Mouse (Mus musculus): ENCODE data around the gene Ptprr.
A peak's percentile ranks its signal among the peaks of the same experiment; 100 is the strongest.

Gene Ptprr

DNA sequence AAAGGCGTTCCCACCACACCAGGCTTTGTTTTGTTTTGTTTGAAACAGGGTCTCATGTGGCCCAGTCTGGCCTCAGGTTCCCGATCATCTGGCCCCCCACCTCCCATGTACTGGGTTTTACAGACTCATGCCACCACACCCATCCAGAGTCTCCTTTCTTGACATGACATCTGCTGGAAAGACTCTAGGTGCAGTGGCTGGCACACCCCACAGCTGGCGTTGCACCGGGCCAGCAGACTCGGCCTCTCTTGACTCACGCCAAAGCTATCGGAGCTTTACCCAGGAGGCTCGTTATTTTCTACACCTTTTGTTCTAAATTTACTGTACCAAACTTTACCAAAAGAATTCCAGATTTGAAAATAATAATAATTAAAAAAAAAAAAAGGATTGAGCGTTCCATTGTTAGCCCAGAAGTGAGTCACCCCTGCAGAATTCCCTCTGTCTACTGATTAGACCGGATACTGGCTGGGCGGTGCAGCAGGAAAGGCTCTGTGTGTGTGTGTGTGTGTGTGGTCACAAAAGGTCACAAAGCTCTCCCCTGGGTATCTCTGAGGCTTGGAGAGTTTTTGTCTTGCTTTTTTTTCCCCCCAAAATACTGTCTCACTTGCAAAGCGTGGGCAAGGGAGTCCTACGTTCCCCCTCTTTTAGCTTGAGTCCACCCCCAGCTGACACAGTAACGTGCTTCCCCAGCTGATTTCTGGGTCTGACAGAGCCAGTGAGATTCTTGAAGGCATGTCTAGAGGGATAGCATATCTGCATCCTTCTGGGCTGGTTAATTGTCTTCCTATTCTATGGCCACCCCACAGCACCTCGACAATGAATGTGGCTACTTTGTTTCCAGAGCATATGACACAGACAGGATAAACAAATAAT, 248.8 kb downstream of the Ptprr start:
- peak; percentile 43 for DNase-seq (ENCODE audit: low read depth, low spot score)

DNA sequence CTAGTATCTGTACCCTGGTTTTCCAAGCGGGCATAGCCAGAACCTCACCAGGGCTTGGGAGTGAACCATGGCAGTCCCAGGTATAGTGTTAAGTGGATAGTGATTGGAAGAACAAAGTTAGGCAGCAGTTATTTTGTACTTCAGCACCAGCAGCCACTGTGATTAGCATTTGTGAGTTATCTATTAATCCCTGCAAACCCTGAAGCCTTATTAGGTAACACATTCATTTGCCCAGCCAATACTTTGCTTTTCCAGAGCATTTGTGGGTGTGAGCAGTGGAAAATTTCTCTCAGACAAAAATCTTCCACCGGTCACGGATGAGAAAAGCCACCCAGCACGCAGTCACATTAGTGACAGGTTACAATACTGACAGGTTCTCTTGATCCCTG, 249.4 kb downstream of the Ptprr start:
- no peak for DNase-seq (ENCODE audit: low read depth, low spot score)

DNA sequence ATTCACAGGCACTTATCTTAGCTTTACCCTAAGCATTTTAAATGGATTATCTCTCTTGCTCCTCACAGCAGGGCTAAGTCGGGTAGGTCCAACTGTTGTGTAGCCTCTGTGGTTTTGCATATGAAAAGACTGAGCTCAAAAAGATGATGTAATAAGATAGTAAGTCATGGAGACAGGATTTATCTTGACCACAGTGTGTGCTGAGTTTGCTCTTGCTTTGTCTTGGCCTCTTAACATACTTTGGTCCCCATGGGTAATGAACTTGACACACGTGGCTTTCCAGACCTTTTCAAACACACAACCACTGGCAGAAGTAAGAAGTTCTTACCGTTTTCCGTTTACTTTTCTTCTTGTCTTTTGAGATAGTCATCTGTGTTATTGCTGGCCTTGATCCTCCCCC, 250.3 kb downstream of the Ptprr start:
- no peak for DNase-seq (ENCODE audit: low read depth, low spot score)

DNA sequence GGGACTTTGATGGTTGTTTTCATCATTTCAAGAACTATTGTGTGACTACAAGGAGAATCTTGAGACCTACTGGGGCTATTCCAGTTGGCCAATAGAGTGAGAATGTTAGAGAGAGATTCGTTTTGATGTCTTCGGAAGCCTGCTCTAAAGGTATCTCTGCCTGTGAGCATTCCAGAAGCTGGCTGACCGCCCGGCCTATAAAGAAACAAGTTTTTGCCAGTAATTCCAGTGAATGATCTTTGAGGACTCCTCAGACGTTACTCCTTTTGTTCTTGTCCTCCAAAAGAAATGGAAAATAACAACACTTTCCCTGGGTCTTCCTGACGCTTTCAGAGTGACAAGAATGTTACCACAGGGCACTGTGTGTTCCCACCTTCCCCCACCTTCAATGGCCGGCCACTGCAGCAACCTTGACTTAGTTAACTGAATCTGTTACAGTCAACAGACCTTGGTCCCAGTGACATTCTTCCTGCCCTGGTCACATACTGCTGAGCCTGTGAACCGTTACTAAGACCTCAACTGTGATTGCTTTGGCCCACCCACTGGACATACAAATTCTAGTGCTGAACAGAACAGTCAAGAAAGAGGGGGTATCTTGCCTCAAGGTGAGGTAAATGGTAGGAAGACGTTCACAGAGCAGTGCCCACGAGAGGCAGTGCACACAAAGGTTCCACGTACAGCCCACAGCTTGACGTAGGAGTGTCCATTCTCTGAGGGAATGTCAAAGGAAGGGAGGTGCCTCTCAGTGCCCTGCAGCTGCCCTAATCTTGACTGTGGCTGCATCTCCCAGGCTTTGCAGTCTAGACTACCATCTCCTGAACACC, 252.8 kb downstream of the Ptprr start:
- DNase-seq (ENCODE audit: low read depth, low spot score) = no peak

DNA sequence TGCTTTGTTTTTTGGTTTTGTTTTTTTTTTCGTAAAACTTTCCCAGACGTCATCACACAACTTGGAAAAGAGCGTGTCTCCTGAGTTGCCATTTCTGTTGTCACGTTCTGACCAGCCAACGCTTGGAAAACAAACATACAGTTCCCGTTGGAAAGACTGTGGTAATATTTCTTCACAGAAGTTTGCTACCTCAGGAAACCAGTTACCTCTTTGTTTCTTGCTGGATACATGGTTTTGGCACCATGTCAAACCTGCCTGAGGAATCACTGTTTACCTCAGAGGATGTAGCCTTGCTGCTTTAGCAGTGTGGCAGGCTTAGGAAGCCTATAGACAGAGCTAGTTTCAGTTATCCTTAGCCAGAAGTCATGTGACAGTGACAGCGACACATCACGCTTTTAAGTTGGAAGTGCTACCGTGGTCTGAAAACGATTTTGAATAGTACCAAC, 253.5 kb downstream of the Ptprr start:
- DNase-seq (ENCODE audit: low read depth, low spot score) = no peak

DNA sequence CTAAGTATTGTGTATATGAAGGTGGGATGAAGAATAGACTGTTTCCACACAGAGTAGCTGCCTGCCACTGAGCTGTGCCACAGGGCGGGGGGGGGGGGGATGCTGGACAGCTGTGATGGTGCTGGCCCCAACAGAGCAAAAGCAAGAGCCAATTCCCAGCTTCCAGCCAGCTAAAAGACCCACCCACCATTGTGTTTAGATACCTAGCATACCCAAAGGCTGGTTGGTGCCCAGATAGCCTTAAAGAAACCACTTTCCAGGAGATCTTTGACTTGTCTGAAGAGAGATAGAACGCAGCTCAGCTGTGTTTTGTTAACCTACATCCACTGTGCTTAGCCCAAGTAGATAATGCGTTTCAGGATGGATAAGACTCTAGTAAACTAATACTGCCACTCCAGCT, 254.1 kb downstream of the Ptprr start:
- no peak for DNase-seq (ENCODE audit: low read depth, low spot score)

DNA sequence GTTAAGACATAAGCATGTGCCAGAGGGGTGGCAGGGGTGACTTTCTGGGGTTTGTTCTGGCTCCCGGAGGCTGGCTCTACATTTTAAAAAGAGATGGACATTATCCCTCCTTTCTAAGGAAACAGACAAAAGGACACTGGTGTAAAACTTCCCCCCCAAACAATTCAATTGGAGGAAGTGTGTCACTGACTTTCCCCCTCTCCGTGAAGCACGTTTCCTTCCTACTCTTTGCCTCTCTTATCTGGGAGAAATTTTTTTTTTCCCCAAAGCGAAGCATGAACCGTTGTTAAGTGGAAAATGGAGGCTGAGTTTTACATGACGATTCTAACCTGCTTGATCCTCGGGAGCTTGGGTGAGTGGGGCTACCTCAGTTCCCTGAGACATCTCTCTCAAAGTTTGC, 257.3 kb downstream of the Ptprr start, which contains the start of gene Ptprb:
TSS of gene Ptprb (plus strand) at position 244 of the 400 bp plus-strand sequence.
- no peak for DNase-seq (ENCODE audit: low read depth, low spot score)

DNA sequence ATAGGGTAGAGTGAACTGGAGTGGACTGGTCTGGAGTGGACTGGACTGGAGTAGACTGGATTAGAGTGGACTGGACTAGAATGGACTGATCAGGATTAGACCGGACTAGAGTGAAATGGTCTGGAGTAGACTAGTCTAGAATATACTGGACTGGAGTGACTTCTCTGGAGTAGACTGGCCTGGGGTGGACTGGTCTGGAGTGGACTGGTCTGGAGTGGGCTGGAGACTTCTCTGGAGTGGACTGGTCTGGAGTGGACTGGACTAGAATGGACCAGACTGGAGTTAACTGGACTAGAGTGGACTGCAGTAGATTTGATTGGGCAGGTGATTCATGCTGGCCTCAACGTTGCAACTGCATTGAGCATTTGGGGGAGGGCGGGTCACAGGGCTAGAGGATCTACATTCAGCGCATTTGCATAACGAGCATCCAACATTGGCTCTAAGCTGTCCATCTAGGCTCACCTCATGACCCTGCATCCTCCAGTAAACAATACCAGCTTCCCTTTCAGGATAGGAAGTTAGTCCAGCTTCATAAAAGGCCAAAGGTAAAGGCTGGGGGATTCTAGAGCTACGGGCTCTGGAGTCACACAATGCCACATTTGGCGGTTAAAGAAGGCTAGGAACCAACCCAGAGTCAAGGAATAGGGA, 268.8 kb downstream of the Ptprr start:
- DNase-seq (ENCODE audit: low read depth, low spot score) = no peak

DNA sequence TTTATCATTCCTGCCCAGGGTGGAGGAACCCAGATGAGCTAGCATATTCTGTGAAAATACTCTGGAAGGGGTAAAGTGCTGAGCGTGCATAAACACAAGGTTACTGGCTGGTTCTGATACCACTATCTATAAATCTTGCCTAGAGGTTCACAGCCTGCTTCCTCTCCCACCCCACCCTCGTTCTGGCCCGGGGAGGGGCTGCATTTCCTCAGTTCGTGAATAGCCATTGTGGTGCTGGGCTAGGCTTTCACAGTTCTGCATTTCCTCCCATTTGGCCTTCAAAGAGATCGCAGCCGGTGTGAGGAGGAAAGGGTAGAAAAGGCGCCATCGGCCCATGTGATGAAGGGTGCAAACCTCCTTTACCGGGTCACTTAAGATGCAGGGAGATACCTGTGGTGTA, 270.1 kb downstream of the Ptprr start:
- DNase-seq (ENCODE audit: low read depth, low spot score) = no peak

DNA sequence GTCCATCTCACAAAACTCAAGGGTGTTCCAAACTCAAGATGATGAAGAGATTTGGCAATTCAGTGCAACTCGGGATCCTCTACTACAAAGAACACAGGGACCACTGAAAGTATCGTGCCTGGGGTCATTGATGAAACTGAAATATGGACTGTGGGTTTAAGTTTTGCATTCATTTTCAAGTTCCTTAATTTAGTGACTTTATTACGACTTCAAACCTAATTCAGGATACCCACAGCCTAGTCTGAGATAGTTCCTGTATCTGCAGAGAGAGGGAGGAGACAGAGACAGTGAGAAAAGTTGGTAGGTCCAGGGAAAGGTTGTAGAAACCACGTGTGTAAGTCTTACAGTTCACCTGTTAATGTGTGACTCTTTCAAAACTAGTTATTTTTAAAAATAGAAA, 272.5 kb downstream of the Ptprr start:
- DNase-seq (ENCODE audit: low read depth, low spot score) = no peak

DNA sequence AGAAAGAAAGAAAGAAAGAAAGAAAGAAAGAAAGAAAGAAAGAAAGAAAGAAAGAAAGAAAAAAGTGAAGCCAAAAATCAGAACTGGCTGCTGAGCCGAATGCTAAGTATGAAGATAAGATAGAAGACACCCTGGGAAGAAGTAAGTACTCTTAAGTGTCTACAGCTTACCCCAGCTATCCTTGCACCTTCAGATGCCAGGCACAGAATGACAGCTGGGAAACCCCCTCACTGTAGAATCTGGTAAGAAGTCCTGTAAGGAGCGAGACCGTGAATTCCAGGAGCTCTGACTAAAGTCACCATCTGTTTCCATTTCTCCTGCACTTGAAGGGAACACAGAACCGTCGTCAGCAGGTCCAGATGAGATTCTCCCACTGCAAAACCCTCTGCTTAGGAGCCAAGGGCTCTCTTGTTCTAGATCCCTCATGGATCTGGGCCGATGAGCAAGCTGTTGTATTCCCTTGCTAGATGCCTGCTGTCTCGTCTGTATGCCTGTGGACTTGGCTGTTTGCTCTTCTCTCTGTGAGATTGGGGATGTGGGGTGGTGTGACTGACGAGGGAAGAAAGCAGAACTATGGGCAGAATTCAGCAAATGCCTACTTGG, 273.2 kb downstream of the Ptprr start:
- no peak for DNase-seq (ENCODE audit: low read depth, low spot score)

DNA sequence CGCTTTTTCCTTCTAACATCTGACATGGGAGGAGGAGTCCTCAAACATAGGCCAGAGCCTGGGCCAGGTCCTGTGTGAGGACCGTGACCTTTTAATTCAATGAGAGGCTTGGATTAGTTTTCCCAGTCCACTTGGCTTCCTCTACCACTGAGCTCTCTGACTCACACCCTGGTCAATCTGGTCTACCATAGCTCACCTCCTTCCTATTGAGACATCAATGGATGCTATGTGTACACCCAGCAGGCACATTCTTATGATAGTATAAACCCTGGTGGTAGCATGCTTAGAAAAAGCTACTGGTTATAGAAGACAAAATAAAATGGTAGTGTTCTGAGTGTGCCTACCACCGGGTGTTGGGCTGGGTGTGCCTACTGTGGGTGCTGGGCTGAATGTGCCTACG, 278.4 kb downstream of the Ptprr start:
- no peak for DNase-seq (ENCODE audit: low read depth, low spot score)

DNA sequence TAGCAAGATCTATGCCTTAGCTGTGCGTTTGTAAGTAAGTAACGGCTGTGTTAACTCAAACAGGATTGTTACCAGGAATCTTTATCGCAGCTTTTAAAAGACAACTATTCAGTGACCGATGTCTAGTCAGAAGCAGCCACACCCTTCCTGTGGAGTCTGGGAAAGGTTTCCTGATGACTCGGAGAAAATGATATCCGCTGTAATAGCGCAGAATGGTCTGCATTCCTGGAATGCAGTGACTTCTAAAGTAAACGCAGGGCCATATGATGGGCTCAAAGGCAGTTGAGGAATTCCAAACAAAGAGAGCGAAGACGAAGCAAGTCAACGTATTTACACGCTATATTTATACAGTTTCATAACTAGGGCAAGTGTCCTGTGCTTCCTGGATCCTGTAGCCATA, 279.8 kb downstream of the Ptprr start:
- no peak for DNase-seq (ENCODE audit: low read depth, low spot score)

DNA sequence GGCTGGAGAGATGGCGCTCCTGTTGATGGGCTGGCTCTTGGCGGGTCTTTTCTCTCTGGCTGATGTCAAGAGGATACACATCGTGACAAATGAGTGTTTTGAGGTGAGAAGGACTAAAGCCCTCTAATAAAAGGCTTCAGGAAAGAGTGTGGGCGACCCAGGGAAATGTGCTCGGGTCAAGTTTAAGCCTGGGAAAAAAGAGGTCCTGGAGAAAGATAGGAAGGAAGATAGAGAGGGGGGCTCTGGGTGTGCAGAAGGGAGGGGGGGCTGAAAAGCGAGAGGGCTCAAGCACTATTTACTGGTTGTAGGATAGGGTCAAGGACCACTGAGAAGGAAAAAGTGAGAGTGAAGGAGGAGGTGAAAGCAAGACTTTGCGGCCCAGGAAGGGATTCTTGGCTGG, 282.8 kb downstream of the Ptprr start:
- DNase-seq (ENCODE audit: low read depth, low spot score) = no peak

DNA sequence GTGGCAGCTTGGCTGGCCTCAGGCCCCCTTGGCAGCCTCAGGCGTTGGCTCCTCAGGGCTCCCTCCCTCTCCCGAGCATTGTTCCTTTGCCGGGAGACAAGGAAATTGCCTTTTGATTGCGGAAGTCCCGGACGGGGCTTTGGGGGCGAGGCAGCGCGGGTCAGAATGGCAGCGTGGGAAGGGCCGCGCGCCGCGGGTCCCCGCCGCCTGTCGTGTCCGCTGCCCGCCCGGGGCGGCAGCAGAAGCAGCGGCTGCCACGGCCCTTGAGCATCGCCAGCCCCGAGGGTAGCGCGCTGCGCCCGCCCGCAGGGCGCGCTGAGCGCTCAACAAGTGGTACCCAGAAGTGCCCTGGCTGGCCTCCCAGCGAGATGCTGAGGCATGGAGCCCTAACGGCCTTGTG, 283.2 kb downstream of the Ptprr start:
- DNase-seq (ENCODE audit: low read depth, low spot score) = peak; percentile 40

DNA sequence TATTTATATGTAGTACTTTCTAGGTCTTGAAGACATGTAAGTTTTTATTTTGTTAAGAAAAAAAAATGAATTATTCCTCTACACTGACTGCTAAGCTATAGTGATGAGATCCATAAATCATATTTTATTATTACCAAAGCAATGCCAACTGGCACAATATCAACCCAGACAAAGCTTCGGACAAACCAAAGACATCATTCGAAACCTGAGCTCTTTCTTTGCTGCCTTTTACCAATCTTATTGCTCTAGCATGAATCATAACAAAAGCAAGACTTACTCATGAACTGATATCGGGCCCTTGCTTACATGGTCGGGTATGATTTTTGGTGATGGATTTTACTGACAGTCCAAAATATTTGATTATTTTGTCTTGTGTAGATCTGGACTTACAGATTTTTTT, 286.3 kb downstream of the Ptprr start:
- no peak for DNase-seq (ENCODE audit: low read depth, low spot score)

DNA sequence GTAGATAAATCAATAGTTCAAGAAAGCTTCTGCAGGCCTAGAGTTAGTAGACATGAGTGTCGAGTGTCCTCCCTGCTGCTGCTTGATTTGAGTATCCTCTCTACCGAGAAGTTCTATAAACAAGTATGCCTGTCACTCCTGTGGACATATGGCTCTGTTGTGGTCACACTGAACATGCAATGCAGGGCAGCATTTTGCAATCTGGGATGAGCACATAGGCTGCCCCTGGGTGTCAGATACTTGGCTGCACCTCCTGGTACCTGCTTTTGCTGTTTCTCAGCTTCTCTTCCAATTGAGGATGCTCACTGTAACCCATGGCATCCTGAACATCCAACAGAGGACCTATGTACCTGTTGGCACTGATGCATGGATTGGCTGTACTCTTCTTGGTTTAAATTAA, 291.4 kb downstream of the Ptprr start:
- no peak for DNase-seq (ENCODE audit: low read depth, low spot score)

DNA sequence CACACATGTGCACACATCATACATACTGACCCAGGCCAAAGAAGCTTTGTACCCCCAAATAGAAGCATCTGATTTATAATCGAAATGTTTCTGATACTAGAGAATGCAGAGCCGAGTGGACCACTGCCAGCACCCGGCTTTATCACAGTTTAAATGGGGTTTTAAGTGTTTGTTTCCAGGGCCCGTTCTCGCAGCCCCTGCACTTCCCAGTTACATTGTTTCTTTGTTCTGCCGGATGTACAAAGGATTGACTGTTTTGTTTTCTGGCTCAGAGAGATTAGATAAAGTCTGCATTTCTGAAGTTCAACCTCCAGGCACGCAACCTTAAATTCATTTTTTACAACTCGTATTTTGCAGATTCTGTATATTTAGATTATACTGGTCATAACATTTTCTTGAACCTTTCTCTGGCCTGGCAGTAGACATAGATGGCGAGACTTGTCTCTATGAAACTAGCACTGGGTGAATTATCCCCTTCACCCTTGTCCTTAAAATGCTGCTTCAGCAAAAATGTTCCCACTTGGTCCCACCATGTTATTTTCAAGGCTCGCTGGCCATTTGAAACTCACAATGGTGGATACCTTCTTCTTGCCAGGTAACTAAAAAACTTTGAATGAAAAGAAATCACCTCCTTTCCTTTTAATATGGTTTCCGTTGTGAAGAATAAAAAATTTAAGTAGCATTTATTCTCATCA, 292.6 kb downstream of the Ptprr start:
- DNase-seq (ENCODE audit: low read depth, low spot score) = no peak

DNA sequence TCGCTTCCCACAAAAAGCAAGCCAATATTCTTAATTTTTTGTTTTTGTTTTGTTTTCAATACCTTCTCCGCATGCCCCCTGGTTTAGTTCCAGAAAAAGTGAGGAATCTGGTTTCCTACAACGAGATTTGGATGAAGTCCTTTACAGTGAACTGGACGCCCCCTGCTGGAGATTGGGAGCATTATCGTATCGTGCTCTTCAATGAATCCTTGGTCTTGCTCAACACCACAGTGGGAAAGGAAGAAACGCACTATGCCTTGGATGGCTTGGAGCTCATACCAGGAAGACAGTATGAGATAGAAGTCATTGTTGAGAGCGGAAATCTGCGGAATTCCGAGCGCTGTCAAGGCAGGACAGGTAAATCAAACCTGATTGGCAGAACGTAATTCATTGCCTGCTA, 301.2 kb downstream of the Ptprr start:
- DNase-seq (ENCODE audit: low read depth, low spot score) = peak; percentile 49
